Mouse (Mus musculus) heart, embryonic 10.5 days (tissue): ENCODE results near the gene Cdsn. TPM values are rescaled to one million over a fixed set of nuclear protein-coding genes. Genes with fewer than 3 reads are reported as not detected.

Experiments used
- DNase-seq: peaks from one replicate; pipeline ENCODE4 v3.0.0-alpha.2; 2017; ENCODE audit warnings: low spot score
- H3K27ac ChIP-seq: fragments of 300-500 bp; sonication (generic); 2 replicates; pipeline ENCODE4 v1.5.1; 2016; ENCODE audit warnings: mild to moderate bottlenecking
- H3K27me3 ChIP-seq: fragments of 300-500 bp; sonication (generic); 2 replicates; pipeline ENCODE4 v1.6.1; 2016; ENCODE audit warnings: mild to moderate bottlenecking; ENCODE audit not compliant: poor library complexity, insufficient read depth, severe bottlenecking
- H3K36me3 ChIP-seq: fragments of 300-500 bp; sonication (generic); 2 replicates; pipeline ENCODE4 v1.6.1; 2016; ENCODE audit warnings: mild to moderate bottlenecking, moderate library complexity
- H3K4me1 ChIP-seq: fragments of 300-500 bp; sonication (generic); 2 replicates; pipeline ENCODE4 v1.6.1; 2016; ENCODE audit warnings: mild to moderate bottlenecking
- H3K4me3 ChIP-seq: fragments of 300-500 bp; sonication (generic); 2 replicates; pipeline ENCODE4 v1.5.1; 2016; ENCODE audit warnings: mild to moderate bottlenecking, moderate library complexity
- H3K9me3 ChIP-seq: fragments of 300-500 bp; sonication (generic); 2 replicates; pipeline ENCODE4 v1.6.1; 2016; ENCODE audit warnings: mild to moderate bottlenecking, moderate library complexity
- WGBS: fragments of 180-500 bp; shearing (Covaris S2); methylation state at CpG from one replicate; pipeline ENCODE4 v1.1.7; 2016; 5-methylcytosine and 5-hydroxymethylcytosine counted together
- polyA plus RNA-seq: library from polyadenylated mRNA; unstranded; fragments of >200 nt; fragmentation: Nextera tagmentation; extraction: Ambion mirVana; gene quantifications from 2 replicates; pipeline ENCODE4 v1.2.1, GENCODE M21; 2016

Cdsn gene
- polyA plus RNA-seq, 1 experiment from 2014 or later = 0.20 TPM

DNA sequence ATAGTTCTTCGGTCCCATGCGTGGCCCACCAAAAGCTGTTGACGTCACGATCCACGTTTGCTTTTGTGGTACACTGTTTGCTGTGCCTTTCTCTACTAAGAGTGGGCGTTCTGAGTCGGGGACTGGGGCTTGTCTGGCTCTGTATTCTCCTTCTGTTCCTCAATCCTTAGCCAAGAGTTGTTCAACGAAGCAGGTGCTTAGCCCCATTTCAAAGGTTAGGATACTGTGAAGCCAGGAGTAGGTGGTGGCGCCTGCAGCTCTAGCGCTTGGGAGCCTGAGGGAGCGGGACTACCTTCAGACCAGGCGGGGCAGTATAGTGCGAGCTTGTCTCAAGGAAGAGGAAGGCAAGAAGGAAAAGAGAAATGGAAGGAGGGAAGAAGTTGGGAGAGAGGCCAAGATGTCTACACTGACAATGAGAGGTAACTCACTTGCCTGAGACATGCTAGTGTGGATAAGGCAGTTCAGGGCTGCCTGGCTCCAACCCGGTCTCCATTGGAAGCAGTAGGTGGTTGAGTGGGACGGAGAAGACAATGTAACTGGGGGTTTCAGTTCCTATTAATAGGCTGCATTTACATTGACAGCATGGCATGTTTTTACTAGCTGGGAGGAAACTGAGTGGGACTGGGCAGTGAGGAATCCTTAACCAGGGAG, 9.0 kb upstream of the Cdsn start:
- no peak overlapping the region for H3K27ac ChIP-seq
- no peak for DNase-seq
- 75% methylated on average over 15 of the region's 15 CpGs for WGBS
- 0 out of 2 replicates have a peak, but pooled peaks cover 7% of the 10 kb centered on the region for H3K27me3 ChIP-seq
- H3K4me1 ChIP-seq = peaks cover 14% of the 10 kb centered on the region; the same call in 1 of the 2 replicates
- H3K4me3 ChIP-seq = no peak overlapping the region
- no peaks in the 10 kb centered on the region for H3K36me3 ChIP-seq
- H3K9me3 ChIP-seq = no peaks in the 10 kb centered on the region

DNA sequence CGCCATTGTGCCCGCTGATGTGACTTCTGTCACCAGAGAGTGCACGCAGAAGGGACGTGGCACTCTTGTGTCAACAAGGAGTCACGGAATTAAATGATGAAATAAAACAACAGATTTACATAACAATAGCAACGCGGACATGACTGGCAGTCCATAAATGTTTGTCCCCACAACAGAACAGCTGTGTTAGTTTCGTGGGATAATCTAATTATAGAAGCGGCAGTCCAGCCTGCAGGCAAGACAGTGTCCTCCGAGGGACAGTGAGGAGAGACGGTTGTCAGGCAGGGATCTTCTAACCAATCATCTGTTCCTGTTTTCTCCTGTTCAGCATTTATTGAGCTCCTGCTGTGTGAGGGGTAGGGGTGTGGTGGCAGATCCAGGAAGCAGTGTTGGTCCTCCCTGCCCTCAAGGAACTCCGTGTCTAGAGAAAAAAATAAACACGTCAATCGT, 8.5 kb upstream of the Cdsn start:
- WGBS = 51% methylated on average over 14 of the region's 14 CpGs
- no peak overlapping the region for H3K4me3 ChIP-seq
- no peak for DNase-seq

DNA sequence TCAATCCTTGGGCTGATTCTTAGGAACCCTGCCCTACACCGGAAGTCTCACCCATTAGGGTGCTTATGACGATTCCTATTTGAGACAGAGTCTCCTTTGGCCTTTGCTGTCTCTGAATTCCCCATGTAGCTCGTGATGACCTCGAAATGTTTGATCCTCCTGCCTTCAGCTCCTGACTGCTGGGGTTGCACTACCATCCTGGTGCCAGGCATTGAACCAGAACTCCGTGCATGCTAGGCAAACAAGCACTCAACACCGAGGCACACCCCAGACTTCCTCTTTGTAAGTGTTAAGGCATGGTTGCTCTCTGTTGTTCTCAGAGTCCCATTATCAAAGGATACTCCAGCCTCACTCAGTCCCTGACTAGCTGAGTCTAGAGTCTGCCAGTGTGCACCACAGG, 7.9 kb upstream of the Cdsn start:
- DNase-seq = no peak
- Histone ChIP-seq H3K27ac (no peak overlapping the region), H3K9me3 (no peaks in the 10 kb centered on the region), H3K4me3 (no peak overlapping the region), H3K36me3 (no peaks in the 10 kb centered on the region), H3K27me3 (0 out of 2 replicates have a peak, but pooled peaks cover 7% of the 10 kb centered on the region), H3K4me1 (peaks cover 23% of the 10 kb centered on the region)
- 73% methylated on average over 6 of the region's 6 CpGs for WGBS

More for the DNA sequence above, 8.5 kb upstream of the Cdsn start:
- H3K36me3 ChIP-seq = no peaks in the 10 kb centered on the region
- H3K4me1 ChIP-seq = peaks cover 17% of the 10 kb centered on the region
- H3K27me3 ChIP-seq = 0 out of 2 replicates have a peak, but pooled peaks cover 7% of the 10 kb centered on the region
- H3K9me3 ChIP-seq = no peaks in the 10 kb centered on the region
- H3K27ac ChIP-seq = no peak overlapping the region

DNA sequence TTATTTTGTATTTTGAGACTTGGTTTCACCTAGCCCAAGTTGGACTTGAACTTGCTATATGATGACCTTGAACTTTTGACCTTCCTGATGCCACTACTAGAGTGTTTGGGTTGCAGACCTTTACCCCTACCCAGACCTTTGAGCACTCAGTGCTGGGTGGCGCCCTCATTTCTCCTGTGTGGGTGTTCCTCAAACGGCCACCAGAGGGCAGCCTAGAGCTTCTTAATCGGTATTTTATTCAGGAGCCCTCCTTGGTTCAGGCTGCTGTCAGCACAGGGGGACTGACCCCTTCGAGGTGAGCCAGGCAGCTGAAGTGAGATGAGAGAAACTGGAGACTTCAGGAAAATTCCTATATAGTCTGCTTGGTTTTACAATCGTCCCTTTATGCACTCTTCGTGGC, 7.2 kb upstream of the Cdsn start:
- 31% methylated on average over 6 of the region's 6 CpGs for WGBS
- Histone ChIP-seq H3K27me3 (0 out of 2 replicates have a peak, but pooled peaks cover 1% of the 10 kb centered on the region), H3K36me3 (no peaks in the 10 kb centered on the region), H3K4me1 (peaks cover 29% of the 10 kb centered on the region), H3K9me3 (no peaks in the 10 kb centered on the region), H3K27ac (no peak overlapping the region), H3K4me3 (no peak overlapping the region)
- DNase-seq = no peak

DNA sequence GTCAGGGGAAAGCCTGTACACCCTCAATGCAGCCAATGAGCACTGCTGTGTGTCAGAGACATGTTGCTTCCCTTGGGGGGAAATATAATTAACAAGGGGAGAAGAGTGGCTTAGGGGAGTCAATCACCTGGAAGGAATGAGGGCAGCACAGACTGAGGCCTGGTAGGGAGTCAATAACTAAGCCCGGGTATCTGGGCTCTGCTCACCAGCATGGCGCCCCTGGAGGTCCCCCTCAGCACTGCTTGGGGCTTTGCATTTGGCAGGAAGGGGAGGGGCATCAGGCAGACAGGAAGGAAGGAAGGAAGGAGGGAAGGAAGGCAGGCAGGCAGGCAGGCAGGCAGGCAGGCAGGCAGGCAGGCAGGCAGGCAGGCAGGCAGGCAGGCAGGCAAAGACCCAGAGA, 4.5 kb upstream of the Cdsn start:
- Histone ChIP-seq H3K27me3 (no peaks in the 10 kb centered on the region), H3K4me1 (peaks cover 51% of the 10 kb centered on the region), H3K27ac (peak overlapping the region; percentile 90; the same call in 1 of the 2 replicates), H3K9me3 (no peaks in the 10 kb centered on the region), H3K36me3 (no peaks in the 10 kb centered on the region), H3K4me3 (no peak overlapping the region)
- no peak for DNase-seq
- WGBS = 68% methylated on average over 2 of the region's 2 CpGs

DNA sequence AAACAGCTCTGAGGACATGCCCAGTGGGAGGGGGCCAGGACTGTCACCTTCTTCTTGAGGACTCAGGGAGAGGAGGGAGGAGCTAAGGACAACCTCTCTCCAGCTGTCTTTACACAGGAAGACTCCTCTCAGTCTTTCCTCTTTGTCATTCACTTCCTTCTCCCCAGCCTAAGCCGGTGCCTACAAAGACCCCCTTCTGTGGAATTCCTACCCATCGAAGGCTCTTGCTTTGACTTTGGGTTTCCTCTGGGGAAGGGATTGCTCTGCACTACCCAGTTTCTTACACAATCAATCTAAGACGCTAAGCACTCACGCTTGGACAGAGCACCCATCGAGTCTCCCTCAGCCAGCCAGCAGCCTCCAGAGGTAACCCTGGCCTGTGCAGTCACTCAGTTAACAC, 3.3 kb upstream of the Cdsn start:
- DNase-seq = no peak
- no peaks in the 10 kb centered on the region for H3K9me3 ChIP-seq
- peak overlapping the region; percentile 90 for H3K27ac ChIP-seq
- no peaks in the 10 kb centered on the region for H3K36me3 ChIP-seq
- 0 out of 2 replicates have a peak overlapping the region, but pooled peaks have one; percentile 0 for H3K4me3 ChIP-seq
- H3K27me3 ChIP-seq = no peaks in the 10 kb centered on the region
- 15% methylated on average over 5 of the region's 5 CpGs for WGBS
- H3K4me1 ChIP-seq = peaks cover 45% of the 10 kb centered on the region

DNA sequence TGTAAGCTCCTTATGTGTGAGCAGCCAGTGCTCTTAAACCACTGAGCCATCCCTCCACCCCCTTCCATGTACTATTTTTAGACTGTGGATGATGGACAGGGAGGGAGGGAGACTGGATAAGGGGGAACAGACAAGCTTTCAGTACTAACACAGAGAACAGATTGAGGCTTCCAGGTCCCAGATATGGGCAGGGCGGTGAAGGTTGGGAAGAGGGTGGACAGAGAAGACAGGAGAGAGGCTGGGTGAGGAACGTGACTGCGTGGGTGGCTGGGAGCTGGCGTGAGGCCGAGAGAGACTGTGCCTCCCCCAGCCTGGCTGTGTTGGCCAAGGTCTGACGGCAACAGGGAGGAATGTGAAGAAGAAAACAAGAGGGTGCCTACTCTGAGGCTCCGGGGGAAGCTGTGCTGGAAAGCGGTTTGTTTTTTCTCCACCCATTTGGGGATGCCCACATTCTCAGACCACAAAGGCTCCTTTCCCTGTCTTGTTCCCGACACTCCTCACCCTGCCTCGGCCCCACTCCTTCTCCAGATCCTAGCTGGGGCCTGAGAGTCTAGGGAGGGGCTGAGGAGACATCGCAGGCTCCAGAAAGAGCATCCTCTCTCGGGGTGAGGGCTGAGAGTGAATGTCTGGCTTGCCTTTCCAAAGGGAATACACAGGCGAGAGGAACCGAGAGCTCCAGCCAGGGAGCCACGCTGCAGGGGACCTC, 2.3 kb upstream of the Cdsn start:
- peak; percentile 94 for DNase-seq
- Histone ChIP-seq H3K36me3 (no peaks in the 10 kb centered on the region), H3K27me3 (peaks cover 2% of the 10 kb centered on the region; the same call in 1 of the 2 replicates), H3K4me1 (peaks cover 43% of the 10 kb centered on the region), H3K9me3 (no peaks in the 10 kb centered on the region), H3K27ac (peak overlapping the region; percentile 90), H3K4me3 (peak overlapping the region; percentile 40)
- WGBS = 24% methylated on average over 15 of the region's 15 CpGs

DNA sequence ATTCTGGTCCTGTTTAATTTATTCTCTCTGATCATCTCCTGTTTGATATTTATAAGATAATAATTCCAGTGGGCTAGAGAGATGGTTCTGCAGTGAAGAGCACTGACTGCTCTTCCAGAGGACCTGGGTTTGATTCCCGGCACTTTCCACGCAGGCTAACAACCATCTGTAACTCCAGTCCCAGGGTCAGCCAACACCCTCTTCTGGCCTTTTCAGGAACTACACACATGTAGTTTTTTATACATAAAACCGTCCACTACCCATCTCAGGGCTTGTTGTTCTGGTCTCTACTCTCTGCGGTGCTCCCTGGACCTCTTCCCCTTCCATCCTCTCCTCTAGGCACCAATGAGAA, 1.8 kb upstream of the Cdsn start:
- H3K27me3 ChIP-seq = peaks cover 7% of the 10 kb centered on the region; the same call in 1 of the 2 replicates
- peak overlapping the region; percentile 90 for H3K27ac ChIP-seq
- WGBS = 89% methylated on average over 4 of the region's 4 CpGs
- H3K36me3 ChIP-seq = no peaks in the 10 kb centered on the region
- peaks cover 43% of the 10 kb centered on the region for H3K4me1 ChIP-seq
- H3K9me3 ChIP-seq = no peaks in the 10 kb centered on the region
- DNase-seq = no peak
- peak overlapping the region; percentile 40 for H3K4me3 ChIP-seq

DNA sequence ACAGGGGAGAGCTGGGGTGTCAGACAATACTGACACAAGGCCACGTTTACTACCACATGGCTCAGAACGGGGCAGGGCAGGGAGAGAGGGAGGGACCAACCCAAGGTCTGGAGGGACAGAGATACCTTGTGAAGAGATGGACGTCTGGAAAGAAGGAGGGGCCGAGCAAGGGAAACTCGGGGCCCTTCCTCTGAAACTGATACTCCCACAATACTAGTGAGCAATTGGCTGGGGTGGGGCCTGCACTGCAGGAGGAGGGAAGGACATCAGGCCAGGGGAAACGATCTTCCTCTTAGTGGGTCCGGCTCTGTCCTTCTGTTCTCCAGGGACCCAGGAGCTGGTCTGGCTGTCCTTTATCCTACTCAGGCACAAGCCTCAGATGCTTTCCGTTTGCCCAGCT, 1.1 kb upstream of the Cdsn start:
- peaks cover 7% of the 10 kb centered on the region; the same call in 1 of the 2 replicates for H3K27me3 ChIP-seq
- no peaks in the 10 kb centered on the region for H3K9me3 ChIP-seq
- DNase-seq = no peak
- H3K36me3 ChIP-seq = no peaks in the 10 kb centered on the region
- peak overlapping the region; percentile 90 for H3K27ac ChIP-seq
- no peak overlapping the region for H3K4me3 ChIP-seq
- 45% methylated on average over 8 of the region's 8 CpGs for WGBS
- H3K4me1 ChIP-seq = peaks cover 43% of the 10 kb centered on the region

DNA sequence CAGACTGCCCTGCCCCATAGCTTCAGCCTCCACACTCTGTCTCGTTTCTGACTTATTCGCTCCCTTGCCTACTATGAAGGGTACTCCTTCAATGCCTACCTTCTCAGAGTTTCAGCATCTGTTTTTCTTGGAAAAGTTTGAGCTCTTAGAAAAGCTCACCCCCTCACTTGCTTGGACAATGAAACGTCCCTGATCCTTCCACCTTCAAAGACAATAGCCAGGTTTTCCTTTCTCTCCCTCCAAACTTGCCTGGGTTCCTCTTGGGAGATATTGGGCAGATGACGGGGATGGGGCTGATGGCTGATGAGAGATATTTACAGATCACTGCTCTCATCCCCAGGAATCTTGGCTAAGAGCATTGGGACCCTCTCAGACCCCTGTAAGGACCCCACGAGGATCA, 2.4 kb downstream of the Cdsn start:
- Histone ChIP-seq H3K36me3 (no peaks in the 10 kb centered on the region), H3K4me1 (peaks cover 32% of the 10 kb centered on the region), H3K27ac (no peak overlapping the region), H3K4me3 (no peak overlapping the region), H3K27me3 (peaks cover 7% of the 10 kb centered on the region; the same call in 1 of the 2 replicates), H3K9me3 (no peaks in the 10 kb centered on the region)
- no peak for DNase-seq
- WGBS = 78% methylated on average over 5 of the region's 5 CpGs

DNA sequence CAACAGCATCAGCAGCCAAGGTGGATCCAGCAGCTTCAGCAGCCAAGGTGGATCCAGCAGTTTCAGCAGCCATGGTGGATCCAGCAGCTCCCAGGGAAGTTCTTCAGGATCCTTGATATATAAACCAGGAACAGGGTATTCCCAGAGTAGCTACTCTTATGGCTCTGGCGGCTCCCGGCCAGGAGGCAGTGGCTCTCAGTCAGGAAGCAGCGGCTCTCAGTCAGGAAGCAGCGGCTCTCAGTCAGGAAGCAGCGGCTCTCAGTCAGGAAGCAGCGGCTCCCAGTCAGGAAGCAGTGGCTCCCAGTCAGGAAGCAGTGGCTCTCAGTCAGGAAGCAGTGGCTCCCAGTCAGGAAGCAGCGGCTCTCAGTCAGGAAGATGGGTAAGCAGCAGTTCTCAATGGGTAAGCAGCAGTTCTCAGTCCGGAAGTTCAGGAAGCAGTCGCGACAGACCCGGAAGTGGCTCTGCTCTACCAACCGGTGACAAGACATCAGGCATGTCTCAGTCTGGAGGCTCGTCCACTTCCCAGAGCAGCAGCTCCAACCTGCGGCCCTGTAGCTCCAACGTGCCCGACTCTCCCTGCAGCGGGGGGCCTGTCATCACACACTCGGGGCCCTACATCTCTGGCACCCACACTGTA, 3.0 kb downstream of the Cdsn start:
- no peak overlapping the region for H3K27ac ChIP-seq
- H3K4me3 ChIP-seq = no peak overlapping the region
- H3K27me3 ChIP-seq = peaks cover 7% of the 10 kb centered on the region; the same call in 1 of the 2 replicates
- no peaks in the 10 kb centered on the region for H3K9me3 ChIP-seq
- peaks cover 26% of the 10 kb centered on the region for H3K4me1 ChIP-seq
- H3K36me3 ChIP-seq = no peaks in the 10 kb centered on the region
- DNase-seq = no peak
- WGBS = 84% methylated on average over 18 of the region's 18 CpGs

DNA sequence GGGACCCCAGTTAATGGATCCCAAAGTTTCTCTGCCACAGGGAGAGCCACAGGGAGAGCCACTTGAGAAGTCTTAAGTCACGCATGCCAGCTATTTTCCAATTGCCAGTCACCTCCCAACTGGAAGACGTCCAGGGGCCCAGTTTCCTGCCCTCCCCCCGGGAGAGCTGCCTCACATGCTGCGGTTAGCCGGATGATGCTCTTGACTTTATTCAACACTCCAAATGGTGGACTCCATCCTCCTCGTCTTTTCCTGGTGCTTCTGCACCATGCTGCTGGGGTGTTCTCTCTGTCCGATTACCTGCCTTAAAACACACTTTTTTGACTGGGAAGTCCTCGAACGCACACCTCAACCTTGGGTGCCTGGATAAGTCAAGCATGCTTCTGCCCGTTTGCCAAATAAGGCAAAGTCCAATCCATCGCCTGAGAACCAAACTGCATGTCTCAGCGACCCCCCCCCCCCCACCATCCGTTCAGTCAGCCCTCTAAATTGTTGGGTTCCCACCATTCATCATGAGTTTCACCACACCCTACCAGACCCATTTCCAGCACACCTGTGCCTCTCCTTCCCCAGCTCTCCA, 4.3 kb downstream of the Cdsn start:
- WGBS = 88% methylated on average over 13 of the region's 13 CpGs
- no peaks in the 10 kb centered on the region for H3K36me3 ChIP-seq
- H3K27ac ChIP-seq = no peak overlapping the region
- no peak overlapping the region for H3K4me3 ChIP-seq
- H3K4me1 ChIP-seq = peaks cover 16% of the 10 kb centered on the region
- DNase-seq = no peak
- H3K27me3 ChIP-seq = peaks cover 7% of the 10 kb centered on the region; the same call in 1 of the 2 replicates
- no peaks in the 10 kb centered on the region for H3K9me3 ChIP-seq
